Mouse (Mus musculus): ENCODE data around the gene Ccdc22.

Ccdc22 gene

DNA sequence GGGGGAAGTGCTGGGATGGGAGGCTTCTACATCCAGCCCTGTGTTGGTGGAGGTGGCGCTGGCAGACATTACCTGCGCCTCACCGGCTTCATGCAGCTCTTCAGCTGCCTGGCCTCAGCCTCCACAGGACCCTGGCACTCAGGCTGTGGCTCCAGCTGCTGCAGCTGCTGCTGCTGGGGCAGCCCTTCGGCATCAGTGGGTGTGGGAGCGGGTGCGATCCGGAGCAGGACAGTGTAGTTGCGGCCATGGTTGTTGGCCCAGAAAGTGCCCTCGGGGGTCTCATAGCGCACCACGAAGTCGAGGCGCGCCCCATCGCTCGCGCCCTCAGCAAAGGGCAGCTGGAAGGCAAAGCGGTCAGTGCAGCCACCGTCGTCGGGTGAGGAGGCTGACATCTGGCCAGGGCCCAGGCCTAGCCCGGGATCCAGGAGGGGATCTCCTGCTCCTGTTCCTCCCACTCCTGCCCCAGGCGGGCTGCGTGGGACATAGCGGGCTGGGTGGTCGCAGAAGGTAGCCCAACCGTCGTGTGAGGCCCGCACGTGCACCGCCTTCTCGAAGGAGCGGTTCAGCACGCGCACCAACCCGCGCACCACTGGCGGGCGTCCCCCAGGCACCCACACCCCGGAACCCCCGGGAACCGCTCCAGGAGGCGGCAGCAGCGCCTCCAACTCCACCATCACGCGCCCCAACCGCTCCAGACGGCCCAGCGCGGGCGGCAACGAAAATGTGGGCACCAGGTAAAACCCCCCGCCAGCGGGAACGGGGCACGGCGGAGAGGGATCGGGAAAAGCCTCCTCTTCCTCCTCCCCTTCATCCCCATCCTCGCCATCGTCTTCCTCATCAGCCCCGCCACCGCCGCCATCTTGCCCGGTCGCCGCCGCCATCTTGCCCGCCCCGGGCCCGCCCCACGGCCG is 31.9 kb downstream of the Ccdc22 start, which contains the start of gene Foxp3:
Gene Foxp3 (plus strand): TSS at position 469 of the 911 bp plus-strand sequence.
- peak; percentile 24 to 72 for DNase-seq (ENCODE audit: low spot score in 2 of 2)

GRCm38 (mm10) chrX:7572466-7572865 is 32.9 kb downstream of the Ccdc22 start:
- DNase-seq (ENCODE audit: low spot score in 2 of 2): no peak

DNA sequence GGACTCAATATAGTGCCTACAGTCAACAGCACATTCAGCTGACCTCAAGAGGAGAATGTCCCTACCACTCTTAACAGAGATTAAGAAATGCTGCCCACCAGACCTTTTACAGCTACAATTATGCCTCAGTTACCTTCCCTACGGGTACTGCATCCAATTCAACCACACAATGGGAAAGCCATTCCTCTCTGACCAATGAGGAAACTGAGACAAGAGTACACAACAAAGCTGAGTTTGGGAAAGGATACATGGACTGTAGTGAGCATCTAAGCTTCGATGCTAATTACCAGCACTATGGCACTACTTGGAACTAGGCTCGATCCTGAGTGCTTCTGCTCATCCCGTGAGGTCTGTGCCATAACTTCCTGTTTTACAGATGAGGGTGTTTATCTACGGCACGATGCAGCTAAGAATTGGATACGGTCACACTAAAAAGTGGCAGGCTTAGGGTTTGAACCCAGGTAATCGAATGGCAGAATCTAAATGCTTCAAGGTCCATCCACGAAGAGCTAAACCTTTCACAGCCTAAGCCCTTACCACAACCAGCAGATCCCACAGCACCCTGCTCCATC is 33.7 kb downstream of the Ccdc22 start:
- no peak for DNase-seq (ENCODE audit: low spot score in 2 of 2)

DNA sequence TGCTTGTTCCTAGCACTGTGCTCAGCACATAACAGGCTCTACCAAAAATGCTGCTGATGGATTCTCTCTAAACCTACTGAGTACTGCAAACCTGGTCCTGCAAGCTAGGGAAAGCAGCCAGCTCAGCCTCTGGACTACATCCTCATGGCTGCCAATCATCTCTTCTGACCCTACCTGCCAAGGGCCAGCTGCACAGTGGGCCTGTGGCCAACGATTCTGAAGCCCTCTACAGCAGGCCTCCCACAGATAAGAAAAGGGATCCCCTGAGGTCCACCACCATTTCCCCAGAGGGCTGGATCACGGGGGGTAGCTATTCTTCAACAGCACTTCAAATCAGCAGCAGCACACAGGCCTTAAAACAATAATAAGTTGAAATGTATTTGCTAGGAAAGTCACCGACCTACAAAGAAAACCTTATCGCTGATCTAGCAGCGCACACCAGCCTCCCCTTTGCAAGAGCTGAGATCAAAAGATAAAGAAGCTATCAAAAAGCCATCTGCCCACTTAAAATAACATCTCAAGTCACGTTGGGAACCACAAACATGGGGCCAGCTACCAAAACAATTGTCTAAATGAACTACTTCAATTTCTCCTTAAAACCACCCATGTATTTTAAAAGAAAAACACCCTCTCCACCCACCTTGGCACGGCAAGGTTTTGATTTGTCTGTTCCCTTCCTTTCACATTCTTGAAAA is 34.7 kb downstream of the Ccdc22 start:
- no peak for DNase-seq (ENCODE audit: low spot score in 2 of 2)

- no peak for DNase-seq (ENCODE audit: low spot score in 2 of 2)
These were observed 37.8 kb downstream of the Ccdc22 start for GRCm38 (mm10) chrX:7567491-7567890.

- no peak for DNase-seq (ENCODE audit: low spot score in 2 of 2)
These were observed 39.0 kb downstream of the Ccdc22 start for GRCm38 (mm10) chrX:7566352-7566751.

GRCm38 (mm10) chrX:7563076-7563475 is 42.2 kb downstream of the Ccdc22 start:
- no peak for DNase-seq (ENCODE audit: low spot score in 2 of 2)

DNA sequence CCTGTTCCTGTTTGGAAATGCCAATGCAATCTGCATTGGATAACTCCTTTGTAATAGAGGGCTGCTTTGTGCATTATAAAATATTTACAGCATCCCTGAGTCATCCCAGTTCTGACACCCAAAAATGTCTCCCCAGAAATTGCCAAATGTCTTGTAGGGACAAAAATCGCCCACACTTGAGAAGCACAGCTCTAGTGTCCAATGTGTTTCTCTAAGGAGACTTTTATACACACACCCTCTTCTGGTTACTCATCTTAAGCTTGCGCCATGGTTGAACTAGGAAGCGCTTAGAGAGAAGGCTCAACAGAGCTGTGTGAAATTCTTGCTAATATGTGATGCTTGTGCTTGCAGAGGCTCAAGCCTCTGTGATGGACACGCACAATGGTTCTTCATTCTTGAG is 51.8 kb downstream of the Ccdc22 start:
- no peak for DNase-seq (ENCODE audit: low spot score in 2 of 2)

All from spleen, postnatal 10 days (tissue).